Mouse (Mus musculus) ES-E14 (cell line): ENCODE results near the gene Gm5431.

Source experiments
- CHD2 ChIP-seq: IDR thresholded peaks from 2 replicates; pipeline ENCODE4 v1.6.1; 2014; ENCODE audit warnings: mild to moderate bottlenecking, low read depth, low read length, inconsistent platforms
- MAFK ChIP-seq: IDR thresholded peaks from 2 replicates; pipeline ENCODE4 v1.6.1; 2014; ENCODE audit warnings: mild to moderate bottlenecking, low read depth, low read length, inconsistent platforms; ENCODE audit not compliant: insufficient read depth
- ZC3H11A ChIP-seq: IDR thresholded peaks from 2 replicates; pipeline ENCODE4 v1.6.1; 2012; ENCODE audit warnings: low read depth, mild to moderate bottlenecking, inconsistent platforms, low read length, borderline replicate concordance

DNA sequence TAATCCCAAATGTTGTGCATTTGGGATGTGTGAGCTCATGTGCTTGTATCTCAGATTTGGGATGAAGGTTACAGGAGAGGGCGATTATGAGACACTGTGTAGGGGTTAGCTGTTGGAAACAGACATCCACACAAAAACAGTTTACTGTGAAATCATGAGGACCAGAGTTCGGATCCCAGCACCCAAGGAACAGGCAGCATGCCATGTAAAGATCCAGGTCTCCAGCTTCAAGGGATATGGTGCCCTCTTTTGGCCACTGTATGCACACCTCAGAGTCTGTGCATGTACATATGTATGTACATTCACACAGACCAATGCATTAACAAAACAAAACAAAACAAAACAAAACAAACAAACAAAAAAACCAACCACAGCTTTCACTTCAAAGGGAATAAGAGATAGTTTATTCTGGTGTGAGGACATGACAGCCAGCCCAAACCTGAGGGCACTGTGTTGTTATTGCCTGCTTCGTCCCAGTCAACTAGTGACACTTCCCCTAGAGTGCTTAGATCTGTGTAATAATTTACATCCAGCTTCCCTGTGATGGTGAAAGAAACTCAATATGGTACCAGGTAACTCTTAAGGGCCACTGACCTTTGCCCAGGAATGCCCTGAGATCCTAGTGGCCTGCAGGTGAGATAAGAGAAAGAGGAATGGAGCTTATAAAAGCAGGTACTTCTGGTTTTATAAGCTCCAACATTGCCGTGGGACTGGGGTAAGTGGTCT lies 50.6 kb downstream of the Gm5431 start:
- TF ChIP-seq MAFK (no peak), CHD2 (no peak), ZC3H11A (peak; percentile 33; the same call in 1 of the 2 replicates)
